Mouse (Mus musculus): ENCODE data around the gene Kctd6.

- no peak for TF ChIP-seq CTCF (IDR thresholded peaks at IDR 0.05; ENCODE audit: low read depth)
- no peak for TF ChIP-seq EP300 (IDR thresholded peaks at IDR 0.05; ENCODE audit: low read depth)
Measured at GRCm38 (mm10) chr14:8212996-8213395, 944 bp upstream of the Kctd6 start.

All from liver, embryonic 14.5 days (tissue).